Mouse (Mus musculus): ENCODE results near the gene Ubtd2. TPM values are rescaled to one million over a fixed set of nuclear protein-coding genes. Genes with fewer than 3 reads are reported as not detected.

Gene Ubtd2
- total and polyA plus RNA-seq, 2 experiments from 2014 or later: 11.6 to 22.1 TPM

DNA sequence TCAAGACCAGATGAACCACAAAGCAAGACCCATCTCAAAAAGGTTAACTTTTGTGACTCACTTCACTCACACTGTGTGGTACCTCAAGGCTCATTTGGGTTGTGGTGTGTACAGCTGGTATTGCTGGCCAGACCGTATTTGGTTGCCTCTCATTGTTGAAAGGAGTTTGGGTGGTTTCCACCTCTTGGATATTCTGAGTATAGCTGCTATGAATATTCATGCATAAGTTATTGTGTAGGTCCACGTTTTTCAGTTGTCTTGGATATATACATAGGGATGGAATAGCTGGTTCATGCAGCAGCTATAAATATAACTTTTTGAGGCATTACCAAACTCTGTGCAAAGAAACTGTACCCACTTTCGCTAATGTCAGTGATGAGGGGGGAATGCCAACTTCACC is 12.6 kb upstream of the Ubtd2 start:
- ATAC-seq (ENCODE audit: insufficient read depth, low read depth) (no peak), DNase-seq (ENCODE audit: low spot score) (no peak)
- H3K9ac ChIP-seq (replicated peaks; ENCODE audit: low read depth, low read length): no peak overlapping the region
- no peaks in the 10 kb centered on the region for H3K27me3 ChIP-seq (ENCODE audit: control insufficient read depth, insufficient read depth, low read length)
- TF ChIP-seq CTCF (IDR thresholded peaks at IDR 0.05; ENCODE audit: low read depth) (no peak), EP300 (IDR thresholded peaks at IDR 0.05; ENCODE audit: low read depth) (no peak)
- WGBS: 65% methylated on average over 3 of the region's 3 CpGs
- no peaks in the 10 kb centered on the region for H3K36me3 ChIP-seq (replicated peaks; ENCODE audit: control insufficient read depth, insufficient read depth, low read length)
- H3K4me2 ChIP-seq (ENCODE audit: low read depth, low read length): no peak overlapping the region
- no peaks in the 10 kb centered on the region for H3K4me1 ChIP-seq (ENCODE audit: control insufficient read depth, insufficient read depth)
- H3K4me3 ChIP-seq (ENCODE audit: low read depth, low read length): no peak overlapping the region
- no peaks in the 10 kb centered on the region for H3K9me3 ChIP-seq (replicated peaks; ENCODE audit: control insufficient read depth, low read length)
- H3K27ac ChIP-seq (ENCODE audit: low read depth): no peak overlapping the region

DNA sequence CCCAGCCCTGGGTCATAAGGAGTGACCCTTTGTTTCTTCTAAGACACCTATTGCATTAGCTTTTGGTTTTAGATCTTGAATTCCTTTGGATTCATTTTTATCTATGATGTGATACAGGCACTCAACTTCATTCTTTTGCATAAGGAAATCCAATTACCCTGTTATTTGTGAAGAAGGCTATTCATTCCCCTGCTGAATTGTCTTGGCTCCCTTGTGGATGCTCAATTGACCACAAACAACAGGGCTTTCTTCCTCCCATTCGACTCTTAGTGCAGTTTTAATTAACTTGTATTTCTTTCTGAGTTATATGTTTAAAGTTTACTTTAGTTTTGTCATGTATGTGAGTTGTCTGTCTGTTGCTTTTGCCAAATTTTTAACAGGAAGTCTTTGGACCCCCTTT is 10.9 kb upstream of the Ubtd2 start:
- Histone ChIP-seq H3K9ac (replicated peaks; ENCODE audit: low read depth, low read length) (no peak overlapping the region), H3K4me3 (ENCODE audit: low read depth, low read length) (no peak overlapping the region), H3K36me3 (replicated peaks; ENCODE audit: control insufficient read depth, insufficient read depth, low read length) (no peaks in the 10 kb centered on the region), H3K4me2 (ENCODE audit: low read depth, low read length) (no peak overlapping the region), H3K27me3 (ENCODE audit: control insufficient read depth, insufficient read depth, low read length) (no peaks in the 10 kb centered on the region), H3K9me3 (replicated peaks; ENCODE audit: control insufficient read depth, low read length) (no peaks in the 10 kb centered on the region), H3K4me1 (ENCODE audit: control insufficient read depth, insufficient read depth) (no peaks in the 10 kb centered on the region), H3K27ac (ENCODE audit: low read depth) (no peak overlapping the region)
- 50% methylated on average over 1 of the region's 1 CpGs for WGBS
- DNase-seq (ENCODE audit: low spot score): no peak
- ATAC-seq (ENCODE audit: insufficient read depth, low read depth): no peak
- TF ChIP-seq CTCF (IDR thresholded peaks at IDR 0.05; ENCODE audit: low read depth) (no peak), EP300 (IDR thresholded peaks at IDR 0.05; ENCODE audit: low read depth) (no peak)

DNA sequence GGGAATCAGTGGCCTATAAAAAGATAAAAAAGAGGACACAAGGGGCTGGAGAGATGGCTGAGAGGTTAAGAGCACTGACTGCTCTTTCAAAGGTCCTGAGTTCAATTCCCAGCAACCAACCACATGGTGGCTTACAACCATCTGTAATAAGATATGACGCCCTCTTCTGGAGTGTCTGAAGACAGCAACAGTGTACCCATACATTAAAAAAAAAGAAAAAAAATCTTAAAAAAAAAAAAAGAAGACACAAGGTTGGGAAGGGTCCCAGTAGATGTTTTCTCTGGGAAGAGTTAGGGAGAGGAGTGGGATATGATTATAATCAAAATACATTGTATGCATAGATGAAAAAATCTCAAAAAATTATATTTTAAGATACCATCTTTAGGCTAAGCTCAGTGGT is 10.0 kb upstream of the Ubtd2 start:
- ATAC-seq (ENCODE audit: insufficient read depth, low read depth): no peak
- Histone ChIP-seq H3K9me3 (replicated peaks; ENCODE audit: control insufficient read depth, low read length) (no peaks in the 10 kb centered on the region), H3K27ac (ENCODE audit: low read depth) (no peak overlapping the region), H3K4me2 (ENCODE audit: low read depth, low read length) (no peak overlapping the region), H3K4me3 (ENCODE audit: low read depth, low read length) (no peak overlapping the region), H3K27me3 (ENCODE audit: control insufficient read depth, insufficient read depth, low read length) (no peaks in the 10 kb centered on the region), H3K4me1 (ENCODE audit: control insufficient read depth, insufficient read depth) (no peaks in the 10 kb centered on the region), H3K9ac (replicated peaks; ENCODE audit: low read depth, low read length) (no peak overlapping the region), H3K36me3 (replicated peaks; ENCODE audit: control insufficient read depth, insufficient read depth, low read length) (no peaks in the 10 kb centered on the region)
- DNase-seq (ENCODE audit: low spot score): no peak
- 68% methylated on average over 1 of the region's 1 CpGs for WGBS
- TF ChIP-seq EP300 (IDR thresholded peaks at IDR 0.05; ENCODE audit: low read depth) (no peak), CTCF (IDR thresholded peaks at IDR 0.05; ENCODE audit: low read depth) (no peak)

DNA sequence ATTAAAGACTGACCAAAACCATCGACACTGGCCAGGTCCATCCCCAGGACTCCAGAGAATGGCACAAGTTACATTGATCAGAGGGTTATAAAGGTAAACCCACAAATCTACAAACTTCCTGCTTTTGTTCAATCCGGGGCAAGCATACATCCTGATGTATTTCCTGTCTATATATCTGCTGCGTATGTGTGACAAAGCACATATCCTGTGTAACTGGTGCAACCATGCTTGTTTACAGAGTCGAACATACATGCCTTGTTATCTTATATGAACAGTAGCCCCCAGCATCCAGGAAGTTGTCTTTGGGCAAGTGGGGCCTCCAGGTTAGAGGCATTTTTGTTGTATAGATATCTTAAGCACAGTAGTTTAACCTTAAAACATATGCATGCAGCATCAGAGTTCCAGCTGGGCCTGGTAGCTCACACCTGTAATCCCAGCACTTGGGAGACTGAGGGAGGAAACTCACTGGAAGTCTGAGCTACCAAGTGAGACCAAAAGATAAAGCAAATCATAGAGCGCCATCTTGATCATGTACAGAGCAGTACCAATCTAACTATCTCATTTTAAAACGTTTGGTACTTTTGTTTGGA is 9.4 kb upstream of the Ubtd2 start:
- no peak for ATAC-seq (ENCODE audit: insufficient read depth, low read depth)
- no peaks in the 10 kb centered on the region for H3K27me3 ChIP-seq (ENCODE audit: control insufficient read depth, insufficient read depth, low read length)
- WGBS: 53% methylated on average over 6 of the region's 6 CpGs
- no peak for DNase-seq (ENCODE audit: low spot score)
- no peak overlapping the region for H3K27ac ChIP-seq (ENCODE audit: low read depth)
- no peaks in the 10 kb centered on the region for H3K36me3 ChIP-seq (replicated peaks; ENCODE audit: control insufficient read depth, insufficient read depth, low read length)
- TF ChIP-seq EP300 (IDR thresholded peaks at IDR 0.05; ENCODE audit: low read depth) (no peak), CTCF (IDR thresholded peaks at IDR 0.05; ENCODE audit: low read depth) (no peak)
- no peak overlapping the region for H3K4me2 ChIP-seq (ENCODE audit: low read depth, low read length)
- H3K4me1 ChIP-seq (ENCODE audit: control insufficient read depth, insufficient read depth): no peaks in the 10 kb centered on the region
- no peak overlapping the region for H3K4me3 ChIP-seq (ENCODE audit: low read depth, low read length)
- no peak overlapping the region for H3K9ac ChIP-seq (replicated peaks; ENCODE audit: low read depth, low read length)
- H3K9me3 ChIP-seq (replicated peaks; ENCODE audit: control insufficient read depth, low read length): no peaks in the 10 kb centered on the region

DNA sequence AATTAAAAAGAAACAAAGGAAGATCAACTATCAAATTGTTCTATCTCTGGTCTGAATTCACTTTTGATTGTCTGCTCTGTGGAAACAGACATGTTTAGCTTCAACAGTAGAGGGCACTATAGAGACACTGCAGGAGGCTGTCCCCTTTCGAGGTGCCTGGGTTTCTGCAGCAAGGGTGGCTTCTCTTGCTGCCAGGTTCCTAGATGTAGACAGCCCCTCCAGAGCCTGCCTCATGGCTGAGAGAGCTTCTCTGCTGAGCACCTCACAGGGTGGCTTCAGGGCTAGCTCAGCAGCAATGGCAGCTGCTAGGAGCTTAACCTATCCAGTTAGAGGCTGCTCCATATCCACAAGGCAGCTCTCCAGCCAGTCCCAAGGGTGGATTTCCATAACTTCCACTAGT is 5.0 kb upstream of the Ubtd2 start:
- DNase-seq (ENCODE audit: low spot score) (peak; percentile 78), ATAC-seq (ENCODE audit: insufficient read depth, low read depth) (no peak)
- no peaks in the 10 kb centered on the region for H3K36me3 ChIP-seq (replicated peaks; ENCODE audit: control insufficient read depth, insufficient read depth, low read length)
- no peak overlapping the region for H3K4me3 ChIP-seq (ENCODE audit: low read depth, low read length)
- WGBS: 0% methylated on average over 1 of the region's 1 CpGs
- H3K4me1 ChIP-seq (ENCODE audit: control insufficient read depth, insufficient read depth): no peaks in the 10 kb centered on the region
- no peaks in the 10 kb centered on the region for H3K9me3 ChIP-seq (replicated peaks; ENCODE audit: control insufficient read depth, low read length)
- H3K4me2 ChIP-seq (ENCODE audit: low read depth, low read length): no peak overlapping the region
- no peak overlapping the region for H3K27ac ChIP-seq (ENCODE audit: low read depth)
- H3K9ac ChIP-seq (replicated peaks; ENCODE audit: low read depth, low read length): no peak overlapping the region
- no peaks in the 10 kb centered on the region for H3K27me3 ChIP-seq (ENCODE audit: control insufficient read depth, insufficient read depth, low read length)
- peak; percentile 78 for TF ChIP-seq CTCF (IDR thresholded peaks at IDR 0.05; ENCODE audit: low read depth)
- no peak for TF ChIP-seq EP300 (IDR thresholded peaks at IDR 0.05; ENCODE audit: low read depth)

GRCm38 (mm10) chr11:32451306-32451705 is 3.9 kb upstream of the Ubtd2 start:
- no peak for ATAC-seq (ENCODE audit: insufficient read depth, low read depth)
- Histone ChIP-seq H3K9ac (replicated peaks; ENCODE audit: low read depth, low read length) (no peak overlapping the region), H3K27ac (ENCODE audit: low read depth) (no peak overlapping the region), H3K36me3 (replicated peaks; ENCODE audit: control insufficient read depth, insufficient read depth, low read length) (no peaks in the 10 kb centered on the region), H3K4me3 (ENCODE audit: low read depth, low read length) (no peak overlapping the region), H3K4me1 (ENCODE audit: control insufficient read depth, insufficient read depth) (0 out of 2 replicates have a peak, but pooled peaks cover under 1% of the 10 kb centered on the region), H3K9me3 (replicated peaks; ENCODE audit: control insufficient read depth, low read length) (no peaks in the 10 kb centered on the region), H3K27me3 (ENCODE audit: control insufficient read depth, insufficient read depth, low read length) (no peaks in the 10 kb centered on the region), H3K4me2 (ENCODE audit: low read depth, low read length) (no peak overlapping the region)
- TF ChIP-seq EP300 (IDR thresholded peaks at IDR 0.05; ENCODE audit: low read depth) (no peak), CTCF (IDR thresholded peaks at IDR 0.05; ENCODE audit: low read depth) (no peak)
- DNase-seq (ENCODE audit: low spot score): no peak
- 92% methylated on average over 6 of the region's 6 CpGs for WGBS

Data from heart, postnatal 0 days (tissue).